Mouse (Mus musculus): ENCODE measurements around the gene Hint1. TPM values are rescaled to one million over a fixed set of nuclear protein-coding genes. Genes with fewer than 3 reads are reported as not detected.

Gene Hint1
- polyA plus RNA-seq, 1 experiment from 2014 or later, result 875 TPM

DNA sequence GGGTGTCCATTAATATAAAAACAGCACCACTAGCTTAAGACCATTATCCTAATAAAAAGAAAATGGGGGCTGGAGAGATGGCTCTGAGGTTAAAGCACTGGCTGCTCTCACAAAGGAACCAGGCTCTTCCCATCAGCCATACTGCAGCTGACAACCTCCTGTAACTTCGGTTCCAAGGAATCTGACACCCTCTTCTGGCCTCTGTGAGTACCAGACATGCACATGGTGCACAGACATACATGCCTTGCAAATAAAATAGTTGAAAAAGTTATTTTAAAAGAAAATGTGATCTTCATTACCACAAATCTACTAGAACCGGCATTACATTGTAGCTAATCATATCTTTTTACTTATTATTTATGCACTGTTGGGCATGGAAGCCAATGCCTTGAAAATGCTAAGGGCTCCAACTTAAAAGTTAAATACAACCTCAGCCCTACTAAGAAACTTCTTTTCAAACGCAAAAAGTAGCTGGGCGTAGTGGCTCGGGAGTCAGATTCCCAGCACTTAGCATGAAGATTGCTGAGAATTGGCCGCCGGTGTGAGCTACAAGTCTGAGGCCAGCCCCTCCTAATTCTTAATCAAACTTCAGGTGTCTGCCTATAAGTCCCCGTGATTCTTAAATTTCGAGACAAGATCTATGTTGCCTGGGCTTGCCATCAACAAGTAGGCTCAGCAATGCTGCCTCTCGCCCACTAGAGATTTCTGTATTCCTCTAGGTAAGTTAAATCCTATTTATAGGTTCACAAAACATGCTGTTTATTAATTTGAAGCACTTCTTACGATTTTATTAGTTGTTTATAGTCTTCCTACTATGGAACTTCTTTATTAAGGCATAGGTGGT, 6.6 kb upstream of the Hint1 start:
- H3K27ac ChIP-seq (ENCODE audit: low read depth, low read length), result peak overlapping the region; percentile 33; the same call in 1 of the 2 replicates
- peak overlapping the region; percentile 85 for H3K9ac ChIP-seq (ENCODE audit: low read length)
- peak; percentile 62 for DNase-seq (ENCODE audit: low spot score)
- no peaks in the 10 kb centered on the region for H3K36me3 ChIP-seq (ENCODE audit: control insufficient read depth, insufficient read depth, low read length)
- H3K27me3 ChIP-seq (replicated peaks; ENCODE audit: control insufficient read depth, insufficient read depth, low read length), result no peaks in the 10 kb centered on the region
- 27% methylated on average over 11 of the region's 11 CpGs for WGBS
- H3K4me1 ChIP-seq (ENCODE audit: control insufficient read depth, insufficient read depth, low read length), result peaks cover 4% of the 10 kb centered on the region
- ATAC-seq, result no peak
- peak overlapping the region; percentile 80 for H3K4me2 ChIP-seq (ENCODE audit: low read length)
- H3K4me3 ChIP-seq (ENCODE audit: low read depth, low read length), result peak overlapping the region; percentile 67
- no peaks in the 10 kb centered on the region for H3K9me3 ChIP-seq (replicated peaks; ENCODE audit: control insufficient read depth, low read length)

DNA sequence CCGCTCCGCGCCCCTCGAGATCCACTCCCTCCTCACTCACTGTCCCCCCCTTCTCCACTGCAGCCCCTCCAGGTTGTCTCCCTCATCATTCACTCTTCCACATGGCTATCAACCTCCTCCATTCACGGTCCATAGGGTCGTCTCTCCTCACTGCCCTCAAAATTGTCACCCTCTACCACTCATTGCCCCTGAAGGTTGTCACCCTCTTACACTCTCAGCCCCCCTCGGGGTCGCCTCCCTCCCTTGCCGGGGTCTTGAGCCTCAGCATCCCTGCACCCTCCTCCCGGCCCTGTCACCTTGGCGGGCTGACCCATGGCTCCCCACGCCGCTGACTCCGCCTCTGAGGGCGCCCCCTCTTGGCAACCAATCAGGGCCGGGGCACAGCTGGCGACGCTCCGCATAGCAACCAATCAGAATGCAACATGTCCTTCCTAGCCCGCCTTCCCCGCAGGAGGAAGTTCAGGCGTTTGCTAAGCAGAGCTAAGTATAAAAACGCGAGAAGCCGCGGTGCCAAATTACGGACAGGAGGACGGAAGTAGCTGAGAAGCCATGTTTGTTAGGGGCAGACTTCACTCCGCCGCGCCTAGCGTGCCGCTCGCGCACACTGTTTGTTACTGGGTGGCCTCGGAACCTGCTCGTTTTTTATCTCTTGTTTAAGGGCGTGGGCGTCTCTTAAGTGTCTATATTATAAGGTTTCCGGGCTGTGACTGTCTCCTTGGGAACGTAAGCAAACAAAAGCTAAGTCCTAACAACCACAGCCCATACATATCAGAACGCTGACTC, 5.7 kb upstream of the Hint1 start, which contains the start of gene Lyrm7:
Gene Lyrm7, minus strand, starts transcription at position 661 of the 783 bp plus-strand sequence.
- no peaks in the 10 kb centered on the region for H3K36me3 ChIP-seq (ENCODE audit: control insufficient read depth, insufficient read depth, low read length)
- H3K4me2 ChIP-seq (ENCODE audit: low read length), result peak within 1 kb of the TSS; percentile 80
- H3K9me3 ChIP-seq (replicated peaks; ENCODE audit: control insufficient read depth, low read length), result no peaks in the 10 kb centered on the region
- H3K4me3 ChIP-seq (ENCODE audit: low read depth, low read length), result peak within 1 kb of the TSS; percentile 67
- H3K27me3 ChIP-seq (replicated peaks; ENCODE audit: control insufficient read depth, insufficient read depth, low read length), result no peaks in the 10 kb centered on the region
- DNase-seq (ENCODE audit: low spot score) (peak; percentile 99), ATAC-seq (peak; percentile 98)
- peak within 1 kb of the TSS; percentile 90 for H3K27ac ChIP-seq (ENCODE audit: low read depth, low read length)
- under 1% methylated on average over 42 of the region's 42 CpGs for WGBS
- peaks cover 4% of the 10 kb centered on the region for H3K4me1 ChIP-seq (ENCODE audit: control insufficient read depth, insufficient read depth, low read length)
- H3K9ac ChIP-seq (ENCODE audit: low read length), result peak within 1 kb of the TSS; percentile 85

DNA sequence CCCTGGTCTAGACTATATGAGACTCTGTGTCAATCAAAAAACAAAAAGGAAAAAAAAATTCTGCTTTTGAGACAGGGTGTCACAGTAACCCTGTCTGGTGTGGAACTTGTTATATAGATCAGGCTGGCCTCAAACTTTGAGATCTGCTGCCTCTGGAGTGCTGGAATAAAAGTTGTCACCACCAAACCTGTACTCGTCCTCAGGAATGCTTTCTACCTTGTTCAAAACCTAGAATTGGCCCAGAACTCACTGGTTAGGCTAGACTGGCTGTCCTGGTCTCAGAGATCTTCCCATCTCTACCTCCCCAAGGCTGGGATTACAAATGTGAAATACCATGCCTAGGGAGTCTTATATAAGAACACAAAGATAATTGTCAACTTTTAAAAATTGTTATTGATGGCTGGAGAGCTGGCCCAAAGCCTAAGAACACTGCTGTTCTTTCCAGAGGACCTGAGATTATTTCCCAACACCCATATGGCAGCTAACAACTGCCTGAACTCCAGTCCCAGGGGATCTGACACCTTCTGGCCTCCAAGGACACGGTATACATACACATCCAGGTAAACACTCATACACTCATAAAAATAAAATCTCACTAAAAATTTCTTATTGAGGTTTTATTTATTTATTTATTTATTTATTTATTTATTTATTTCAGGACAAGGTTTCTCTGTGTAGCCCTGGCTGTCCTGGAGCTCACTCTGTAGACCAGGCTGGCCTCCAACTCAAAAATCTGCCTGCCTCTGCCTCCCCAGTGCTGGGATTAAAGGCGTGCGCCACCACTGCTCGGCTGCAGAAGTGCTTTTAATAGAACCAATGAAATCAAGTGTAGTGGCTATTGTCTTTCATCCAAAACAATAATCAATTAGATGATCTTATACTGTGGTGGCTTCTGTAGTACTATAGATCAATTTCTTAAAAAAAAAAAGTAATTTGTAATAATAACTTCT, 4.4 kb upstream of the Hint1 start:
- no peaks in the 10 kb centered on the region for H3K36me3 ChIP-seq (ENCODE audit: control insufficient read depth, insufficient read depth, low read length)
- H3K27ac ChIP-seq (ENCODE audit: low read depth, low read length), result no peak overlapping the region
- peaks cover 4% of the 10 kb centered on the region for H3K4me1 ChIP-seq (ENCODE audit: control insufficient read depth, insufficient read depth, low read length)
- H3K4me3 ChIP-seq (ENCODE audit: low read depth, low read length), result peak overlapping the region; percentile 67; the same call in 1 of the 2 replicates
- no peaks in the 10 kb centered on the region for H3K9me3 ChIP-seq (replicated peaks; ENCODE audit: control insufficient read depth, low read length)
- 92% methylated on average over 5 of the region's 5 CpGs for WGBS
- ATAC-seq, result no peak
- no peak for DNase-seq (ENCODE audit: low spot score)
- H3K27me3 ChIP-seq (replicated peaks; ENCODE audit: control insufficient read depth, insufficient read depth, low read length), result no peaks in the 10 kb centered on the region
- H3K4me2 ChIP-seq (ENCODE audit: low read length), result no peak overlapping the region
- H3K9ac ChIP-seq (ENCODE audit: low read length), result no peak overlapping the region

DNA sequence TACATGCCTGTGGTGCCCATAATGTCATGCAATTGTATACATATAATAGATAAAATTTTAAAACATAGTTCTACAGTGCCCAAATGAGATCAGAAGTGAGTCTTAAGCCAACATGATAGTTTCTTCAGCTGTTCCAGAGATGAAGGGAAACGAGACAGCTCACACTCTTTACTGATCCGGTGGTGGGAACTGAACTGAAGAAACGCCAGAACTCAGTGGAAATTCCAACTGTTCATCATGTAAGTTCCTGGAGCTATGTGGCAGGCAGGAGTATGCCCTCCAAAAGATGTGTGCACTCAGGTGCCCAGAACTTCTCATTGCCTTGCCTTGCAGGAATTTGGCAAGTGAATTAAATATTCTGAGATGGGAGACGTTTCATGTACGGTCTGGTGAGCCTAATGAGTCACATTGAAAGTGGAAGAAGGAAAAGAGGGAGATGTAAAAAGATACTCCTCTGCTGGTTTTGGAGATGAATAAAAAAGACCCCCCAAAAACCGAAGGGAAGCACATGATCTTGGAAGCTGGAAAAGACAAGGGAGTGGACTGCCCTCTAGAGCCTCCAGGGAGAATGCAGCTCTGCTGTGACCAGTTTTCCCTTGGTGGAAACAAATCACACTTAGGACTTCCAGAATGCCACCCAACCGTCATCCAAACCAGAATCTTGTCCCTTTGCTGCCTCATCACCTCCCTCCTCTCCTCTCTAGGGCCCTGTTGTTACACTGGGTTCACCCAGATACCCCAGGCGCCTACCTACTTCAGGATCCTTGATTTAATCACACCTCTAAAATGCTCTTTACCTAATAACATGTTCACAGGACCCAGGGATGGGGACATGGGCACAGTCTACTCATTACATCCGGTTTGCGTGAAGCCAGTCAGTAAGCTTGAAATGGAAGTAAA, 3.3 kb upstream of the Hint1 start:
- Histone ChIP-seq H3K4me2 (ENCODE audit: low read length) (no peak overlapping the region), H3K27ac (ENCODE audit: low read depth, low read length) (no peak overlapping the region)

DNA sequence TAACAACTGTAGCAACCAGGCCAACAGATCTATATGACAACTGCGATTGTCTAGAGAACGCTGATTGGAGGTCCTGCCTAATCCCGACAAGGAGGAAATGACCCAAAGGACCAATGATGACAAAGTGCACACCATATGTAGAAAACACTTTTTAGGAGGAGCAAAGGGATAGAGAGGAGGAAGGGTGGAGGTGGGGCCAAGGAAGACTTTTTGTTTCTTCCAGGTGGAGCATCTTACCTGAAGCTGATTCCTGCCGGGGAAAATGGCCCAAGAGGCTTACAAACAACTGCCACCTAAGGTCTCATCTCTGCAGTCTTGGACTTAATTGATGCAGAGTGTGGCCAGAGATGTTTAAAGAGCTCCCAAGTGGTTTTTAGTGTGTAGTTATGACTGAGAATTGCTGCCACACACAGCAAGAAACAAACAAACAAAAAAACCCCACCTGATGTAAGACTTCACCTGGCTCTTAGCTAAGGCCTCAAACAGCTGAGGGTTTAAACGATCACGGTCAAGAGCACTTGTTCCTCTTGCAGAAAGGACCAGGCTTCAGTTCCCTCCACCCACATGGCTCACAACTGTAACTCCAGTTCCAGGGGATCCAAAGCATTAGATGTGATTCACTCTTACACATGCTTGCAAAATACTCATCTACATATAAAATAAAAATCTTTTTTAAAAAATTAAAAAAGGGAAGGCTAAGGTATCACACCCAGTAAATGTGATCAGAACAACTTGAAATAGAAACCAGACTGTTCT, 675 bp upstream of the Hint1 start:
- Histone ChIP-seq H3K36me3 (ENCODE audit: control insufficient read depth, insufficient read depth, low read length) (peaks cover 13% of the 10 kb centered on the region), H3K27ac (ENCODE audit: low read depth, low read length) (peak overlapping the region; percentile 87), H3K9ac (ENCODE audit: low read length) (peak overlapping the region; percentile 98), H3K4me3 (ENCODE audit: low read depth, low read length) (peak overlapping the region; percentile 90), H3K4me1 (ENCODE audit: control insufficient read depth, insufficient read depth, low read length) (peaks cover 13% of the 10 kb centered on the region), H3K4me2 (ENCODE audit: low read length) (peak overlapping the region; percentile 53), H3K9me3 (replicated peaks; ENCODE audit: control insufficient read depth, low read length) (no peaks in the 10 kb centered on the region), H3K27me3 (replicated peaks; ENCODE audit: control insufficient read depth, insufficient read depth, low read length) (no peaks in the 10 kb centered on the region)
- DNase-seq (ENCODE audit: low spot score), result no peak
- 74% methylated on average over 6 of the region's 6 CpGs for WGBS
- no peak for ATAC-seq

More for the DNA sequence above, 3.3 kb upstream of the Hint1 start:
- Histone ChIP-seq H3K4me1 (ENCODE audit: control insufficient read depth, insufficient read depth, low read length) (peaks cover 11% of the 10 kb centered on the region), H3K4me3 (ENCODE audit: low read depth, low read length) (no peak overlapping the region), H3K27me3 (replicated peaks; ENCODE audit: control insufficient read depth, insufficient read depth, low read length) (no peaks in the 10 kb centered on the region), H3K9me3 (replicated peaks; ENCODE audit: control insufficient read depth, low read length) (no peaks in the 10 kb centered on the region), H3K36me3 (ENCODE audit: control insufficient read depth, insufficient read depth, low read length) (no peaks in the 10 kb centered on the region), H3K9ac (ENCODE audit: low read length) (no peak overlapping the region)
- DNase-seq (ENCODE audit: low spot score), result peak; percentile 82
- WGBS, result 46% methylated on average over 10 of the region's 10 CpGs
- ATAC-seq, result no peak

DNA sequence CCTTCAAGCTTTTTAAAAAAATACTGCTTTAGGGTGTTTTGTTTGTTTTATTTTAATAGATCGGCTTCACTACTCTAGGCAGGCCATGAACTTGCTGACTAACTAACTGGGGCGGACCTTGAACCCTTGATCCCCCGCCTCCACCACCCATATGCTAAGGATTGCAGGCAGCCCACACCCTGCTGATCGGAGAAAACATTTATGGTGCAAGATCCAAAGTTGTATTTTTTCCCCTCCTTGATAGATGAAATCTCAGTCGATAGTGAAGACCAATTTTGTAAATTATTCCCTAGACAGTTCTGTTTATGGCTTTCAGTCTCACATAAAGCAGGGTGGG, 834 bp downstream of the Hint1 start:
- peaks cover 13% of the 10 kb centered on the region for H3K4me1 ChIP-seq (ENCODE audit: control insufficient read depth, insufficient read depth, low read length)
- H3K27me3 ChIP-seq (replicated peaks; ENCODE audit: control insufficient read depth, insufficient read depth, low read length), result no peaks in the 10 kb centered on the region
- 1% methylated on average over 5 of the region's 5 CpGs for WGBS
- H3K27ac ChIP-seq (ENCODE audit: low read depth, low read length), result peak overlapping the region; percentile 87; the same call in 1 of the 2 replicates
- peak overlapping the region; percentile 90 for H3K4me3 ChIP-seq (ENCODE audit: low read depth, low read length)
- DNase-seq (ENCODE audit: low spot score) (no peak), ATAC-seq (0 out of 2 replicates have a peak, but pooled peaks have one; percentile 11)
- H3K36me3 ChIP-seq (ENCODE audit: control insufficient read depth, insufficient read depth, low read length), result peaks cover 28% of the 10 kb centered on the region
- no peaks in the 10 kb centered on the region for H3K9me3 ChIP-seq (replicated peaks; ENCODE audit: control insufficient read depth, low read length)
- H3K4me2 ChIP-seq (ENCODE audit: low read length), result peak overlapping the region; percentile 53
- H3K9ac ChIP-seq (ENCODE audit: low read length), result peak overlapping the region; percentile 98

DNA sequence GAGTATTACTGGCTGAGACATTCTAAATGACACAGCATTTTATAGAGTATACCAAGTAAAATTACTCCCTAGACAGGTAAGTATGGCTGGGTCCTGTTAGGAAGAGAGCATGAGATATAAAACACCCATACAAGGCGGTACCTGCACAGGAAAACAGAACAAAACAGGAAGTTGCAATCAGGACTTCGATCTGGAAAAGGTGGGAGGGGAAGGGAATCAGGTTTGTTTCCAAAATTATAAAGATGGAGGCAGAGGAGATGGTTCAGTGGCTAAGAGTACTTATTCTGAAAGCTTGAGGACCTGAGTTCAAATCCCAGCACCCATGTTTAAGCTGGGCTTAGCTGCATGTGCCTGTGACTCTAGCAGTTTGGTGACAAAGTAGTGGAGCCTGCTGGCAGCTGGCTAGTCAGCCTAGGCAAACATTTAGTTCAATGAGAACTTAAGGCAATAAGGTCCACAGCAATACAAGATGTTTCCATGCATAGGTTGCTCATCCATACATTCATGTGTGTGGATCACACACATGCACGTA, 1.8 kb downstream of the Hint1 start:
- DNase-seq (ENCODE audit: low spot score) (no peak), ATAC-seq (no peak)
- H3K4me3 ChIP-seq (ENCODE audit: low read depth, low read length), result peak overlapping the region; percentile 90
- peak overlapping the region; percentile 98 for H3K9ac ChIP-seq (ENCODE audit: low read length)
- peak overlapping the region; percentile 53 for H3K4me2 ChIP-seq (ENCODE audit: low read length)
- H3K27ac ChIP-seq (ENCODE audit: low read depth, low read length), result no peak overlapping the region
- H3K4me1 ChIP-seq (ENCODE audit: control insufficient read depth, insufficient read depth, low read length), result peaks cover 13% of the 10 kb centered on the region
- no peaks in the 10 kb centered on the region for H3K27me3 ChIP-seq (replicated peaks; ENCODE audit: control insufficient read depth, insufficient read depth, low read length)
- peaks cover 37% of the 10 kb centered on the region for H3K36me3 ChIP-seq (ENCODE audit: control insufficient read depth, insufficient read depth, low read length)
- 91% methylated on average over 3 of the region's 3 CpGs for WGBS
- no peaks in the 10 kb centered on the region for H3K9me3 ChIP-seq (replicated peaks; ENCODE audit: control insufficient read depth, low read length)

Data from forebrain, embryonic 14.5 days (tissue).